Mouse (Mus musculus): ENCODE measurements around the gene Kif5c. TPM values are rescaled to one million over a fixed set of nuclear protein-coding genes. Genes with fewer than 3 reads are reported as not detected.

Kif5c gene
- 5.5 and 8.1 TPM in 2 replicates for total RNA-seq (2021)
- long read RNA-seq, partial matches to known transcripts = 13 of 13 reads
- long read RNA-seq, other reads (novel, unspliced or antisense) = 0 of 13 reads

DNA sequence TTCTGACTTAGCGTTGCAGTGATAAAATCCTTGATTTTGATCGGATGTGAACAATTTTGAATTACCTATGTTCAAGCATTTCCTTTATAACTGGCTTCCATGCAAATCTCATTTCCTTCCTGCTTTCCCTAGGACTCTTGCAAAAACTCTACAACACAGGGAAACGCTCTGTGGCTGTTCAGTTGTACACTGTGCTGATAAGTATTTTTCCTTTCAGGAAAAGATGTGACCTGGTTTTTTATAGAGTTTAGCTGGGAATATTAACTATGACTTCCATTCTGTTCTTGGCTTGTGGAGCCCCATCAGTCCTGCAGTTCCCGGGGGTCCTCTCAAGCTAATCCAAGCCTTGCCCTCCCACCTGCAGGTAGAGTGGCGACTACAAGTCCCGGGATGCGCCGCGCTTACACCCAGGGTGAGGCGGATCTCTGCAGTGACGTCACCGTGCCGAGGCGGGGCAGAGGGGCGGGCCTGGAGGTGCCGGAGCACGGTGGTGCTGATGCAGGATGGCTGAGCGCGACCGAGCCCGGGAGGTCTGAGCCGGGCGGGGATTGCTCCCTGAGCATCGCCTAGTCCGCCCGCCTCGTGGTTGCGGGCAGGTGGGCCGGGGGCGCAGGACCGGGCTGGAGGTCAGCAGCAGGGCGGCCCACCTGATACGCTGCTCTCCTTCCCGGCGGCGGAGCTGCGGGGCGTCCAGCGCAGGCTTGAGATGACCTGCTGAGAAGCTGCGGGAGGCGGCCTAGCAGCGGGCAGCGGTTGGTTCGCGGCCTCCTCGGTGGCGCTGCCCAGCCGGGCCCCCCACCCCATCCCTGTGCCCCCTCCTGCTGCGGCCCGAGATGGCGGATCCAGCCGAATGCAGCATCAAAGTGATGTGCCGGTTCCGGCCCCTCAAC, at the start of gene Kif5c:
Gene Kif5c (plus strand): TSS at position 470 of the 890 bp plus-strand sequence.
- peak; percentile 88 for DNase-seq

DNA sequence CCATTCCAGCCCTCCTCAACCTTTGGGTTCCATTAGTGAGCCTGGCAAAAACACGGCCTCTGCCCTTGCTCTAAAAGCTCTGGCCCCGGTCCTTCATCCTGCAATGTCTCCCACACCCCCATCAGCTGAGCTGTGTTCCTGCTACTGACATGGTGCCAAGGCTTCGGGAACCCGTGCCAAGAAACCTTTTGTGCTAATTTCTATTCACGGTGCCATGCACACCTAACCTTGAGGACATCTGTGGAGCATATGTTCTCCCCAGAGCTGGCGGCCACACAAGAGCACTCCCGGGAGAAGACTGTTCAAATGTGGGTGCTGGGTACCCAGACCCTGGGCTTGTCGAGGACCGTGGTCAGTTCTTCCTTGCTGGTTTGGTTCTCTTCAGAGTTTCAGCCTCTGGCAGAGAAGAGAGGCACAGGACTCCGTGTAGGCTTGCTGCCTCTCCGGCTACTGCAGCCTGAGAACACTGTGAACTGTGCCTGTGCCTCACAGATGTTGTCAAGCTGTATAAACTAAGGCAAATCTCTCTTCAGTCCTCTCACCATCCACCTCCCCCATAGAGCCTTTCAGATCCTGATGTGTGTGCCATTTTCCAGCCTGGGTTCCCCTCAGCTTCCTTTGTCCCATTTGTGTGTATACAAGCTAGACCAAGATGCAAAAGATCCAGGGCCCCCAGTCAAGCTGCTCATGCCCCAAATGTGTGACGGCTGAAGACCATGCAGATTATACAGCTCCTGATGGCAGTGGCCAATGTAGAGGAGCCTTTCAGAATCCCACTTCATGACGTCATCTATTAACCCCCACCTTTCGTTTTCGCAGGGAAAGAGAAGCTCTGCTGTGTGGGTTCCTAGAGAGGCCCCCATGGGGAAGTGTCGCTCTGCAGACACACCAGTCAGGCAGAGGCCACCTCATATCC, 49.0 kb upstream of the Kif5c start:
- DNase-seq = peak; percentile 50

DNA sequence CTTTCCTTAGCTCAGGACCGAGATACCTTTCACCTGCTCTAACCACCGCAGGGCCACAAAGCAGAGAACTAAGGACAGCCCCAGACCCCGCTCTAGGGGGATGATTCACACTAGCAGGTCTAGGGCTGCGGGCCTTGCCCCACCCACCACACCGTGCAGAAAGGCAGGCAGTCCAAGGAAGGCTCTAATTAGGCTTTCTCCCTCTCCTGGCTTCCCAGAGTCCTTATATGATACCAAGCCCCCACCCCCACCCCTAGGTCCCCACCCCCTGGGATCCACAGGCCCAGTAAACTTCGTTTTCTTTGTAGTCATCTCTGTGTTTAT, 48.4 kb upstream of the Kif5c start:
- DNase-seq = no peak

DNA sequence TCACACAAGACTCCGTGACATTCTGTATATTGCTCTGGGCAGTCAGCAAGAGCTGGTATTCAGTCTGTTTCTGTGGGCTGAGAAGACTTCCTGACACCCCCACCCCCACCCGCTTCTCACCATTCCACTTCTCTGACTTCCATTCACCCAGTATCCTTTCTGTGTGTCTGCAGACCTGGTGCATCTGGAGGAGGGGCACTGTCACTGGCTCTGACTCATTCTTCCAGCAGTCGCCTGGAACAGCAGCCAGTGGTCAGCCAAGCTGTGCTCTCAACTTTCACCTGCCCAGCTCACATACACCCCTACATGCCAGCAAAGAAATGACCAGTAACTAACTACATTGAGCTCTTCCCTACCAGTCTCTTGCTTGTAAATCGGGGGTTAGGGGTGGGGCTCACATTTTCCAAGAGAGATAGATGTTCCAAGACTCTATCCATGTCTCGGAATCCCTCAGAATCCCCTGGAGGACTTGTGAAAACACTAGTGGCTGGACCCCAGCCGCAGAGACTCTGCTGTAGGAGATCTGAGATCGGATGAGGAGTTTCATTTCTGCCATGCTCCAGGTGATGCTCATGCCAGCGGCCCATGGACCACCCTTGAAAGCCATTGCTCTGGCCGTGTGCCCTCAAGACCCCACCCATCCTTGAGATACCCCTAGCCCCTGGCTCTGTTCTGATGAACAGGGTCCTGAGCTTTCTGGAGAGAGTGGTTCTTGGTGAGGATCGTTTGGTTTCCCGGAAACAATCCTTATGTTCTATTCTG, 47.8 kb upstream of the Kif5c start:
- no peak for DNase-seq

DNA sequence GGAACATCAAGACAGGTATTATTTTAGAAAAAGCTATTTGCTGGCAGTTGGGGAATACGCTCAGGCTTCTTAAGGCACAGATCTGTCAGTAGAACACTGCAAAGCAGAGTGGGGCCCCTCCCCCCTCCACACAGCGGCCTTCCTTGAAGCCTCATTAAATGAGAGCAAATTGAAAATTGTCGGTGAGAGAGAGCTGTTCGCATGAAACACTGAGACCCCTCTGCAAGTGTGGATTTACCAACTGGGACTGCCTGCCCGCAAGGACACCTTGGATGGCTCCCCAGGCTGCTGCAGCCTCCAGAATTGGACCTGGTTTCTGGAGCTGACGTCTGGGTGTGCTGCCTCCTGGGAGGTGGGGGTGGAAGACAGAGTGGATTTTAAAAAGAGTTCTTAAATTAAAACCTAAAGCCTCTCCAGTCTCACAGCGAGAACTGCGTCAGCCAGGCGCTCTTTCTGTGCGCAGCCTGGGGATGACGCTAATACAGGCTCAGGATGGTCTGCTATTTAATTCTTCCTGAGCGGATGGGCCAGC, 46.9 kb upstream of the Kif5c start:
- peak; percentile 7 for DNase-seq

DNA sequence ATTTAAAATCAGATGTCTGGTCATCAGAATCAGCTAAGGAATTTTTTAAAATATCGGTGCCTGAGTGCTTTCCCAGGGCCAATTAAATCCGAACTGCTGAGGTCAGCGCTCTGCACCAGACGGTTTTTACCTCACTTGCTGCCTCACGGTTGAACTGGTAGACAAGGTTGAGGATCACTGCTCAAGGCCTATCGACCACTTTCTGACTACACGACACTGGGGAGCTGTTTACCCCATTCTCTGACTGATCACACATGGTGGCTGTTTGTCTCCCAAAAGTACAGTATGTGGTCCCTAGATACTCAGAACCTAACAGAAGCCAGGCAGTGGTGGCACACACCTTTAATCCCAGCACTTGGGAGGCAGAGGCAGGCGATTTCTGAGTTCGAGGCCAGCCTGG, 46.4 kb upstream of the Kif5c start:
- no peak for DNase-seq

DNA sequence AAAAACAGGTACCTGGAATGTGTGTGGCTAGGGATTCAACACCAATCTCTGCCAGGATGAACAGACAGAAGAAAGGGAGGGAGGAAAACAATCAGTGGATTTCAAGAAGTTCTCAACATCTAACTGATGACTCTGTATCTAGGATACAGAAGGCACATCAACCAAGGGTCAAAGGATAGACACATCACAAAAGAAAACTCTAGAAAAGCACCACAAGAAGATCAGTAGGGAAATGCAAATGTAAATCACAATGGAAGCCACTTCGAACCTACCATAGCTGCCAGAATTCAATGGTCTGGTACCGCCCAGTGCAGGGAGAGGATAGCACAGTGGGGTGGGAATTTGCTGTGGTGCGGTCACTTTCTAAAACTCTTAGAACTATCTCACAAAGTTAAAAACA, 45.8 kb upstream of the Kif5c start:
- DNase-seq = no peak

DNA sequence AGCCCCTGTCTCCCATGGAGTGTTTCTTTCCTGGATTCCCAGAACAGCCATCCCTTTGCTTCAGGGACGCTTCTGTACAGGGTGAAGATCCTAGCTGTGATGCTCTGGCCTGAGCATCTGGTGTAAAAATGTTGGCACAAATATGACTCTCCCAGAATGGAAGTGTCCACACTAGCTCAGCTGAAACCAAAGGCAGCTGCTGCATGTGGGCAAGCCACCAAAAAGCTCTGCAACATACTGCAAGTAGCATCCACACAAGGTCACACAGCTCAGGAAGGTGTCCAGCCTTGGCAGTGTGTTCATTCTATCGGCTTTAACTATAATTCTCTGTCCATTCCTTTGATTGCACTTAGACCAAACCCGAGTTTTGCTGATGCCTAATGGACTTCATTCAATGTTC, 38.5 kb upstream of the Kif5c start:
- no peak for DNase-seq

DNA sequence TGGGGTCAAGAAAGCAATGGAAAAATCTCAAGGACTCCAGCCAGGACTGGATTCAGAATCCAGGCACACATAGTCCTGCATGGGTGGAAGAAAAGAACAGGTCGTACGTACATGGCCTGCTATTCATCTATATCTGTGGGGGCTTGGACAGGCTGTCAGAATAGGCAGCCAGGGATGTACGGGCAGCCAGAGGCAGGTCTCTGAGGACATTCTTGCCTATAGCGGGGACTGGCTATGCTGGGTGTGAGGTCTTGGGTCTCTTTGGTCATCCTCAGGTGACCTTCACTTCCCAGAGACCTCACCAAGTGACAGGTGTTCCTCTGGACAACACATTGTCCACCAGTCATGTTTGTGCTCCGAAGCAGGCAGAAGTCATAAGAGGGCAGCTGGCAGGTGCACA, 36.6 kb upstream of the Kif5c start:
- no peak for DNase-seq

DNA sequence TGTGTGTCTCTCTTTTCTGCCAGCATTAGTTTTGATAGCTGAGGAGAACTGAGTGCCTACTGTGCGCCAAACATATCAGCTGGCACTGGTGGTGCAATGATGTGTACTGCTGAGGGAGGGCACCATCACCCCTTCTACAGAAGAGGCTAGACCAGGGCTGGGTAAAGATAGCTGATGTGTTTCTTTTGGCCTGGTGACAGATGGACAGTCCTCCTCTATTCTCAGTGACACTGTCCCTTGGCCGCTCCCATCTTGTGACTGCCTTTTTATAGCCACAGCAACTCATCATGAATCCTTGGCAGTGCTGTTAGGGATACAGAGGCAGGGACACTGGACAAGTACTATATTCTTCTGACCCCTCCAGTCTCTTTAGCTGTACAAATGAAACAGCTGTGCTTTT, 35.8 kb upstream of the Kif5c start:
- no peak for DNase-seq

DNA sequence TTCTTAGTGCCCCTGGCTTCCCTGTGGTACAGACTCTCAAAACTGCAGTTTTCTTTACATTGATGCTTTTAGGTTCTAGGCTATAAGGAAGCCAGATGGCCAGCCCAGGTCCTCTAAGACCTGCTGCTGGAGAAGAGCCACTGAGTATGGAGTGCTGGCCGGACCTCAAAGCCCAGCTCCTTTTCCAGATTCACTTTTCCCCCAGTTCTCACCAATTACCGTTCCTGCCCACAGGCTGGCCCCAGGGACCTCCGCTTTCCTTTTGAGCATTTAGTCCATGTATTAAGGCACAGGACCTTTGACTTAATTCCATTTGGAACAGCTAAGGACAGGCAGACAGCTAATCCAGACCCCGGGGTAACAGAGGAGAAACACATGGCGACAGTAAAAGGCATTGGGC, 28.6 kb upstream of the Kif5c start:
- no peak for DNase-seq

DNA sequence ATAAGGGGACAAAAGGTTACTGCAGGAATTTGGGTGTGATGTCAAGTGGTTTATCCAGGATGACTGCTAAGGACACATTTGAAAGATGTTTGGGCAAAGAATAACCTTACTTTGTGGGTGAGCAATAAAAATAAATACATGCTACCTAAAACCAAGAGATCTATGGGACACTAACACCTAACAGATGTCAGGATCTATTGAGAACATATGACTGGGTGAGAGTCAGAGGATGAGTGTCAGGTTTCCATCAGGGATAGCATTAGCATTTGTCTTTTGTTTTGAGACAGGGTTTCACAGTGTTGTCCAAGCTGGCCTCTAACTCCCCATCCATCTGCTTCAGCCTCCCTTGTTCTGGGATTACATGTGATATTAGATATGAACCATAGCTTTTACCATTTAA, 26.2 kb upstream of the Kif5c start:
- DNase-seq = no peak

DNA sequence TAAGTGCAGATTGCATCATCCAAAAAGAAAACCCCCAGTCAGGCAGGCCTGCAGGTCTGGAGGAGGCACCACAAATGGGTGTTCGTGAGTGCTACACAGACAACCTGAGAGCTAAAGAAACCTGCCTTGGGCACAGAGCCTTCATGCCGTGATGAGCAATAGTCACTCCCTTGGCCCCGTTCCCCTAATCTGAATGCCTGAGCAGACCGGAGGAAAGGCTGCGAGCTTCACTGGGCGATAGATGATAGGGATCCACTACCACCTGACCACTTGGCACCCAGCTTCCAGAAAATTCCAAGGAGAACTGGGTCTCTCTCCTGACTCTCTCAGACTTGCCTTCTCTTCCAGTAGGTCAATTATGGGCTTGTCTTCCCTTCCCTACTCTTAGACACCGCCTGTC, 24.2 kb upstream of the Kif5c start:
- DNase-seq = no peak

DNA sequence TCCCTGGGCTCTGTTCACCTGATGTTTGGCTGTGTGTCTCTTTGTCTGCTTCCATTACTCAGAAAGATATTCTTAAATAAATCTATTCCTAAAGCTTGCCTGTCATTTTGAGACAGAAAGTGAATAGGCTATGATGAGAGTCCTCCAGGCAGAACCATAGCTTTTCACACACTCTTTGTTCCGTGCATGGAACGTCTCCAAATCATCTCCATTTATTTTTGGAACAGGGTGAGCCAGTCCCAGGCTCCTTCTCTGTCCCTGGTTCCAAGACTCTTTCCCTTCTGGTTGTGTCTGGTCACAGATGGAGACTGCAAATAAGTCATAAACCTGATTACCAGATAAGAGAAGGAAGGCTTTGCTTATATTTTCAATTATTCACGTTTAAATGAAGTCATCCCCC, 22.8 kb upstream of the Kif5c start:
- no peak for DNase-seq

DNA sequence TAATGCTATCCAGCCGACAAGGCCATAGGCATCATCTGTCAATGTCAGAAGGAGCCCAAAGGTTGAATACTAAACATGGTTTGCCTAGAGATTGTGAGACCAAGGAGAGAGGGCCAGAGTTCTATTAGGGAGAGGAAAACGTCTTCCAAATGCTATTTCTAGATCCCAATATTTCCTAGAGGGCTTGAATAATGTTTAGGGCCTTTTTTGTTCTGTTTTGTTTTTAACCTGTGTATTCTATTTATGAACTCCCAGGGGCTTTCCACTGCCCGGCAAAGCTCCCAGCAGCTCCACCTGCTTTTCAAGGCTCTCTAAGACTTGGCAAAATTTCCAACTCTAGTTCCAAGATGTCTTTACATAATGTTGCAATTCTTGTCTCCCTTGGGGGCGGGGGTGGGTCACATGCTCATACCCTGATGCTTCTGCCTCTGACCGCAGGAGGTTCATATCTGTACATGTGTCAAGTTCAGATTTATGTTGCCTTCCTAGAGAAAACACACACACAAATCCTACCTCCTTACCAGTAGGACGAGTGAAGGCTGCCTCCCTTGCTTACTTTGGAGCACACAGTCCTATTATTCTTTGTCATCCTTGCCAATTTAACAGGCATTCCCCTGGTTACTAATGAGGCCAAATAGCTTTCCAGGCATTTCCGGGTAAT, 18.9 kb upstream of the Kif5c start:
- DNase-seq = no peak

DNA sequence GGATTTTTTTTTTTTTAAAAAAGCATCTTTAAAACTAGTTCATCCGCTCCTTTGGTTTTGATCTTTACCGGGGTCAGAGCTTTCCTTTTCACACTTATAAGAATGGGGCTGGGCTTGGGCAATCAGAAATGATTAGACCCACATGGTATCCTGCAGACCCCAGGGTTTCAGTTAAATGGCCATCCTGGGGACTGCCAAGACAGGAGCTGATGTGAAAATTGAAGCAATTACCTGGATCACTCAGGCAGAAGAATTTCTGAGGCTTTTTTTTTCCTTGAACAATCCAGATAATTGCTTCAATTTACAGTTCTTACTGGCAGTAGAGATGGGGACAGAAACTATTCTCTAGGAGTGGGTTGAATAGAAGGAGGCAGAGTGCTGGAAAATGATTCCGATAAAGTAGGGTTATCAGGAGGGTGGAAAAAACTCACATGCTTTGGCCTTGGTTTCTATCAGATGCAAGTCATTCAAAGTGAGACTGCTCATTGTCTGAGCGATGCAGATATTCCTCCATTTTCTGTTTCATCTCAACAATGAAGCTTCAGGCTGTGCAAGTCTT, 16.2 kb upstream of the Kif5c start:
- no peak for DNase-seq

DNA sequence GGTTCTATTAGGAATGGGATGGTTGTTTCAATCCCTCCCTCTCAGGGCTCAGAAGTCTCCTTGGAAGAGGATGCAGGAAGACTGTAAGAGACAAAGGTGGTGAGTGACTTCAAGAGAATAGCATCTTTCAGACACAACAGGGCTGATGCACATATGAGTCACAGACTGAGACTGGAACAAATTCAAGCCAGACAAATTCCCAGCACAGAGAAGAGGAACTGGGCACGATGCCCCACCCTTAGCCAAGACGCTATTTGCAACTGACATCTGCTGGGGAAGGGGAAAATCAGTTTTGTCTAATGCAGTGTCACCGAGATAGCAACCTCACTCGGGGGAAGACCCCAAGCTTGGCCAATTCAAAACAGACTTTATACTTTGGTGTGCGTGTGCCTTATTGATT, 9.5 kb upstream of the Kif5c start:
- no peak for DNase-seq

DNA sequence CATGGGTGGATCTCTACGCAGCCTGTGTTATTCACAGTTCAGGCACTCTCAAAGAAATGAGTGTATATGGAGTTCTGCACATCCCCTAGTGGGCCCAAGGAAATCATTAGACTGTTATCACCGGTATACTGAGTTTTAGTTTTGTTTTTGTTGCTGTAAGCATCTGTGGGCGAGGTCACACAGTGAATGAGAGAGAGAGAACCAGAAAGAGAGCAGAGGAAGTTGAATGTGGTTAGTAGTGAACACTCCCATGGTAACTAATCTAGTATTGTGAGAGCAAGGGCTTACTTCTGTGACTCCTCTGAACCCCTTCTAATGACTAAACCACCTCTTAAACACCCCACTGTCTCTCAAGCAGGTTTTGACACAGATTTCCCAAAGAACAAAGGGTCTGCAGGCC, 2.3 kb upstream of the Kif5c start:
- DNase-seq = no peak

DNA sequence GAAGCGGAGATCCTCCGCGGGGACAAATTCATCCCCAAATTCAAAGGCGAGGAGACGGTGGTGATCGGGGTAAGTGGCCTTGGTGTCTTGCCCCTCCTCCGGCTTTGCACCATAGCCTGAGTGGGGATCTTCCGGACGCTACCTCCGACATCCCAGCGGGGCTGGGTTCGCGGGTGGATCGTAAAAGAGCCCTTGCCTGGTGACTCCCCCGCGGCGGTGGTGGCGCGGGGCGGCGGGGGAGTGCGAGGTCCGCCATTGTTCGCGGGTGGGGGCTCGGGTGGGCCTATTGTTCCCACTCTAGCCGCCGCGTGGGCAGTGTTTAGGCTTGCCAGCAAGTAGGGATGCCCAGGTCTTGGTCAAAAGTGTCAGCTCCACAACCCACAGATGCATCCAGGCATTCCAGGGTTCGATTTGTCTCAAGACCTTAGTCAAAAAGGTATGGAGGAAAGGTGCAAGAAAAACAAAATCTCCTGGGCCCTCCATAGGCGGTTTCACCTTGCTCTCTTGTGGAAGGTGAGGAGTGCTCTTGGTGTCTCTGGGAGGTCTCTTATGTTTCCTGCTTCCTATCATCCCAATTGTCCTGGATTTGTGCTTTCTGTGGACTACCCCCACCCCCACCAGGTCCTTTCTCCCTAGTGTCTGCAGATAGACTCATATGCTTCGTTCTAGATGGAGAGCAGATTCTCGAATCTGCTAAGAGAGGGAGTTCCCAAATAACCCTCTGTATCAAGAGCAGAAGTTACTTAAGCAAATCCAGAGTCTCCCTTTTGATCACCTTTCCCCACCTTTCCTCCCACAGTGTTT, 823 bp downstream of the Kif5c start:
- no peak for DNase-seq

DNA sequence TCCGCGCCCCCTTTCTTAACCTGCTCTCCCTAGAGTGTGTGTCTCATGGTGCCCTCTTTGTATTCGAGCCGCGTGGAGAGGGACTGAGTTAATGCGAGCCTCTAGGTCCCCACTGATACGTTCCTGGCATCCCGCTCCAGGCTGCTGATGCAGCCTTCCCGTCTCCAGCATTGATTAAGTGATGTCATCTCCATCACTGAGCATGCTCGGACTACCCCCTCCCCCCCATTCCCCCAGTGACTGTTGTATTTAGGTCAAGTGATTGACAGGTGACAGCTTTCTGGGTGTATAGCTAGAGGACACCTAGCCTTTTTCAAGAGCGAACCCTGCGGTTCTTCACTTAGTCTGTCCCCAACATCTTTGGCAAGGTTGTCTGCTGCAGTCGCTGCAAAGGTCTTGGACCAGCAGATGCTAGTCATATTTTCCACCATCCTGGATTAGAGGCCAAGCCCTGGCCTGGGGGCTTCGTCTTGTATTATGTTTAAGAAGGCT, 1.6 kb downstream of the Kif5c start:
- DNase-seq = no peak
